Mouse (Mus musculus): Measurements from ENCODE around the gene Gpr88. TPM values are rescaled to one million over a fixed set of nuclear protein-coding genes. Genes with fewer than 3 reads are reported as not detected.

The Gpr88 gene
- polyA plus RNA-seq, 1 experiment from 2014 or later: not detected

GRCm38 (mm10) chr3:116209214-116209613 is 44.1 kb downstream of the Gpr88 start:
- WGBS: 84% methylated on average over 8 of the region's 8 CpGs
- Histone ChIP-seq H3K4me1 (no peaks in the 10 kb centered on the region), H3K27me3 (ENCODE audit: low read depth, poor library complexity, severe bottlenecking) (no peaks in the 10 kb centered on the region), H3K9me3 (replicated peaks) (no peaks in the 10 kb centered on the region), H3K4me3 (no peak overlapping the region), H3K36me3 (no peaks in the 10 kb centered on the region), H3K27ac (replicated peaks) (no peak overlapping the region)
- no peak for DNase-seq (ENCODE audit: low spot score)

- Histone ChIP-seq H3K4me1 (no peaks in the 10 kb centered on the region), H3K9me3 (replicated peaks) (no peaks in the 10 kb centered on the region), H3K4me3 (no peak overlapping the region), H3K36me3 (no peaks in the 10 kb centered on the region), H3K27ac (replicated peaks) (no peak overlapping the region), H3K27me3 (ENCODE audit: low read depth, poor library complexity, severe bottlenecking) (no peaks in the 10 kb centered on the region)
- WGBS: 81% methylated on average over 8 of the region's 8 CpGs
- no peak for DNase-seq (ENCODE audit: low spot score)
These were observed 46.9 kb downstream of the Gpr88 start for GRCm38 (mm10) chr3:116206306-116206834.

GRCm38 (mm10) chr3:116205346-116206219 is 47.7 kb downstream of the Gpr88 start:
- no peak overlapping the region for H3K4me3 ChIP-seq
- H3K9me3 ChIP-seq (replicated peaks): no peaks in the 10 kb centered on the region
- no peaks in the 10 kb centered on the region for H3K4me1 ChIP-seq
- no peaks in the 10 kb centered on the region for H3K27me3 ChIP-seq (ENCODE audit: low read depth, poor library complexity, severe bottlenecking)
- no peaks in the 10 kb centered on the region for H3K36me3 ChIP-seq
- H3K27ac ChIP-seq (replicated peaks): no peak overlapping the region
- DNase-seq (ENCODE audit: low spot score): no peak
- 87% methylated on average over 13 of the region's 13 CpGs for WGBS

- WGBS: 89% methylated on average over 9 of the region's 9 CpGs
- Histone ChIP-seq H3K9me3 (replicated peaks) (no peaks in the 10 kb centered on the region), H3K36me3 (no peaks in the 10 kb centered on the region), H3K27ac (replicated peaks) (no peak overlapping the region), H3K27me3 (ENCODE audit: low read depth, poor library complexity, severe bottlenecking) (no peaks in the 10 kb centered on the region), H3K4me1 (no peaks in the 10 kb centered on the region), H3K4me3 (no peak overlapping the region)
- no peak for DNase-seq (ENCODE audit: low spot score)
These were observed 48.7 kb downstream of the Gpr88 start for GRCm38 (mm10) chr3:116204643-116205042.

- H3K4me3 ChIP-seq: no peak overlapping the region
- H3K36me3 ChIP-seq: no peaks in the 10 kb centered on the region
- no peaks in the 10 kb centered on the region for H3K9me3 ChIP-seq (replicated peaks)
- WGBS: 78% methylated on average over 3 of the region's 3 CpGs
- no peaks in the 10 kb centered on the region for H3K4me1 ChIP-seq
- no peaks in the 10 kb centered on the region for H3K27me3 ChIP-seq (ENCODE audit: low read depth, poor library complexity, severe bottlenecking)
- DNase-seq (ENCODE audit: low spot score): no peak
- H3K27ac ChIP-seq (replicated peaks): no peak overlapping the region
These were observed 49.4 kb downstream of the Gpr88 start for GRCm38 (mm10) chr3:116203942-116204341.

- Histone ChIP-seq H3K27ac (replicated peaks) (no peak overlapping the region), H3K4me3 (no peak overlapping the region), H3K4me1 (no peaks in the 10 kb centered on the region), H3K36me3 (no peaks in the 10 kb centered on the region), H3K9me3 (replicated peaks) (no peaks in the 10 kb centered on the region), H3K27me3 (ENCODE audit: low read depth, poor library complexity, severe bottlenecking) (no peaks in the 10 kb centered on the region)
- DNase-seq (ENCODE audit: low spot score): no peak
- 85% methylated on average over 10 of the region's 10 CpGs for WGBS
These were observed 53.2 kb downstream of the Gpr88 start for GRCm38 (mm10) chr3:116200060-116200459.

Other genes with a start within 250 kb of the Gpr88 start
- gene Slc30a7, start 246.1 kb downstream of the Gpr88 start, polyA plus RNA-seq (2016; fragmentation: Nextera tagmentation; extraction: Ambion mirVana): 21.0 and 22.6 TPM in 2 replicates
- 23.5 and 24.3 TPM in 2 replicates for gene Extl2, start 246.0 kb downstream of the Gpr88 start, polyA plus RNA-seq (2016; fragmentation: Nextera tagmentation; extraction: Ambion mirVana)
- 30.2 and 47.0 TPM in 2 replicates for gene Vcam1, start 123.8 kb downstream of the Gpr88 start, polyA plus RNA-seq (2016; fragmentation: Nextera tagmentation; extraction: Ambion mirVana)
- gene Cdc14a, start 170.5 kb upstream of the Gpr88 start, polyA plus RNA-seq (2016; fragmentation: Nextera tagmentation; extraction: Ambion mirVana): 16.9 and 18.4 TPM in 2 replicates